Mouse (Mus musculus) liver, postnatal 0 days (tissue): ENCODE measurements around the gene Fance.

Experiments
- CTCF ChIP-seq: sonication (generic); IDR thresholded peaks from 2 replicates; pipeline ENCODE4 v1.5.1; 2016; ENCODE audit warnings: antibody characterized with exemption, low read depth
- EP300 ChIP-seq: IDR thresholded peaks from 2 replicates; pipeline ENCODE4 v1.6.1; 2016; ENCODE audit warnings: antibody characterized with exemption, low read depth, mild to moderate bottlenecking

DNA sequence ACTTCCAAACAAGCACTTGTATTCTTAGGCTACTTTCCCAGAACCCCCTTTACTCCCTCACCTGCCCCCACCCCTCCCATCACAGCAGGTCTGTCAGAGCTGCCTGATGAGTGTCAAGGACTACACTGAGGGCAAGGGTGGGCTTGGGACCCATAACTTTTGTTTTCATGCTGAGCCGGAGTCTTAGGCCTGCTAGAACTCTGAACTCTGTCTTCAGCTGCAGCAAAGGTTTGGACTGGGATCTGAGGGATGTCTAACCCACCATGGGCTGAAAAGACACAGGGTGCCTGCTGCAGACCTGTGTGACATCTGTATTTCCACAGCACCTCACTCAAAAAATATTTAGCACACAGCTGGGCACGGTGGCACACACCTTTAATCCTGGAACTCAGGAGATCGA lies 13.6 kb downstream of the Fance start:
- no peak for TF ChIP-seq CTCF
- no peak for TF ChIP-seq EP300
